Mouse (Mus musculus) testis, adult 2 months (tissue): ENCODE measurements around the gene Spon1.

Source experiments
- CTCF ChIP-seq: fragments of 200-500 bp; IDR thresholded peaks from 2 replicates; pipeline ENCODE4 v1.5.1; 2012; ENCODE audit warnings: low read depth, mild to moderate bottlenecking, inconsistent platforms, low read length, moderate library complexity; ENCODE audit not compliant: control insufficient read depth, insufficient read depth, insufficient replicate concordance
- POLR2A ChIP-seq: fragments of 200-500 bp; IDR thresholded peaks from 2 replicates; pipeline ENCODE4 v1.6.1; 2012; ENCODE audit warnings: low read depth, mild to moderate bottlenecking, inconsistent platforms, low read length, moderate library complexity; ENCODE audit not compliant: control insufficient read depth

- no peak for TF ChIP-seq POLR2A
- no peak for TF ChIP-seq CTCF
Observed at GRCm38 (mm10) chr7:113811376-113812158, 45.8 kb downstream of the Spon1 start.
